Mouse (Mus musculus) CH12.LX (cell line): ENCODE data around the gene Mgat4e.
A peak's percentile ranks its signal among the peaks of the same experiment; 100 is the strongest.

Experiments
- CTCF ChIP-seq, 2 experiments: IDR thresholded peaks in 1 of 2; conservative IDR thresholded peaks in 1 of 2; 2 replicates each; pipeline ENCODE4 v1.5.1; 2011 to 2012; ENCODE audit warnings: low read depth in 2 of 2, low read length in 2 of 2, improper control_type of control experiment in 1 of 2, inconsistent platforms in 1 of 2, mild to moderate bottlenecking in 1 of 2, moderate library complexity in 1 of 2
- POLR2A ChIP-seq: IDR thresholded peaks from 2 replicates; pipeline ENCODE4 v1.6.1; 2011; ENCODE audit warnings: low read depth, mild to moderate bottlenecking, improper control_type of control experiment, low read length
- ZNF384 ChIP-seq: IDR thresholded peaks from 2 replicates; pipeline ENCODE4 v1.6.1; 2012; ENCODE audit warnings: low read depth, low read length, improper control_type of control experiment, inconsistent platforms

GRCm38 (mm10) chr1:134493496-134493895 lies 56.0 kb downstream of the Mgat4e start:
- TF ChIP-seq POLR2A, result no peak
- peak in 1 of 2 experiments; percentile 11; a peak in 1 of 4 replicates for TF ChIP-seq CTCF (conservative IDR thresholded peaks at IDR 0.05 in 1 of 2, IDR thresholded peaks at IDR 0.05 in 1 of 2; ENCODE audit: low read depth in 2 of 2, low read length in 2 of 2)
- TF ChIP-seq ZNF384, result no peak
